Mouse (Mus musculus): ENCODE results near the gene Dennd1c. TPM values are rescaled to one million over a fixed set of nuclear protein-coding genes. Genes with fewer than 3 reads are reported as not detected.
"Not testable (repeated sequence)": the region's sequence is repeated elsewhere in the genome, so short reads cannot be mapped to it uniquely, and the experiment has no call there.

Dennd1c gene
- polyA plus RNA-seq, 1 experiment from 2014 or later = 7.4 TPM

DNA sequence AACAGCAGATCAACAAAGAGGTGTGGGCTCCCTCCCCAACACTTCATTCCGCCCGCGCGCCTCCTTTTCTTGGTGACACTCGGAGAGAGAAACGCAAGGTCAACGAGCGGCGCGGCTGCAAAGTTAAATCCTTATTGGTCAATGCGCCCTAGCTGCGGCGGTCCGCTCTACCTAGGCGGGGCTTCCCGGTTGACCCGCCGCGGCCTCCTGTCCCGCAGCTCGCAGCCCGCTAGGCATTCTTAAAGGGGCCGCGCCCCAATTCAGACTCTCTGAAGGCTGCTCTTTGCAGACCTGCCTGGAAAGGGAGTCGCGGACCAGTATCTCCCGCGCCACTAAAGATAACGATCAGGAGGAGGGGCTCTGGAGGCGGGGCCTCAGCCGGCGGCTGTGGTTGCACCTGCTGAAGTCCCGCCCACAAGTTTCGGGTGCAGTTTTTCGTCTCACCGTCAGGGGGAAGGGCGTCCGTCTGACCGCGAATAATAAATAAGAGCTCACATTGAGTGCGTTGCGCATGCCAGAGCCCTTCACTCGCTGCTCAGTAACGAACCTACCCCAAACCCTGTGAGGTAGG, 18.0 kb downstream of the Dennd1c start:
- peak overlapping the region; percentile 92 for H3K27ac ChIP-seq (ENCODE audit: low read length)
- peak overlapping the region; percentile 94 for H3K4me2 ChIP-seq (ENCODE audit: low read depth, low read length)
- 0% methylated on average over 44 of the region's 44 CpGs for WGBS
- no peaks in the 10 kb centered on the region for H3K9me3 ChIP-seq (ENCODE audit: control insufficient read depth, low read length)
- peak; percentile 85 for ATAC-seq
- H3K36me3 ChIP-seq (ENCODE audit: control insufficient read depth, insufficient read depth, low read length) = peaks cover 4% of the 10 kb centered on the region; the same call in 1 of the 2 replicates
- H3K9ac ChIP-seq (ENCODE audit: low read depth, low read length) = peak overlapping the region; percentile 90
- peaks cover 23% of the 10 kb centered on the region for H3K4me1 ChIP-seq (ENCODE audit: control insufficient read depth, insufficient read depth, low read length)
- peak overlapping the region; percentile 81 for H3K4me3 ChIP-seq (ENCODE audit: low read length)
- peaks cover 19% of the 10 kb centered on the region for H3K27me3 ChIP-seq (replicated peaks; ENCODE audit: control insufficient read depth, insufficient read depth, low read length)

DNA sequence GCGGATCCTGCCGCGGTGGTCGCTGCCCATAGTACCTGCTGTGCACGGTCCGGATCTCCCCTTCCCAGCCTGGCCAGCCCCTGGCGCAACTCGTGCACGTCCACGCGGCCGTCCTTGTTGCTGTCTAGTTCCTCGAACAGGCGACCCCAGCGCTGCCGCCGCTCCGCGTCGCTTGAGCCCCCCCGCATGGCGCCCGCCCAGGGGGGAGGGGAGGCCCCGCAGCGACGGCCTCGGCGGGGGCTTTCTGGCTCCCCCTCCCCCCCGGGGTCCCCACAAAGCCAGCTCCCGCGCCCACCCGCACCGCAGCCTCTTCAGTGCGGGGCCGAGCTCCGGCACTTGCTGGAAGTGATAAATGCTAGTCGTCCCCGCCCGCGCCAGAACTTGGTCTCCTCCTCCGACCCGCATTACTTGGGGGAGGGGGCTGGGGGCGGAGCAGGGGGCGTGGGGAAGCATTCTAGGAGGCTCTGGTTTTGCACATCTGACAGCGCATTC, 18.8 kb downstream of the Dennd1c start, which contains the start of gene Slc25a23:
TSS of gene Slc25a23 (minus strand) at position 378 of the 492 bp plus-strand sequence.
- Histone ChIP-seq H3K9me3 (ENCODE audit: control insufficient read depth, low read length) (no peaks in the 10 kb centered on the region), H3K4me3 (ENCODE audit: low read length) (peak within 1 kb of the TSS; percentile 81), H3K27ac (ENCODE audit: low read length) (peak within 1 kb of the TSS; percentile 92), H3K4me1 (ENCODE audit: control insufficient read depth, insufficient read depth, low read length) (peaks cover 19% of the 10 kb centered on the region), H3K9ac (ENCODE audit: low read depth, low read length) (peak within 1 kb of the TSS; percentile 90), H3K27me3 (replicated peaks; ENCODE audit: control insufficient read depth, insufficient read depth, low read length) (peaks cover 19% of the 10 kb centered on the region), H3K36me3 (ENCODE audit: control insufficient read depth, insufficient read depth, low read length) (peaks cover 1% of the 10 kb centered on the region; the same call in 1 of the 2 replicates), H3K4me2 (ENCODE audit: low read depth, low read length) (peak within 1 kb of the TSS; percentile 94)
- WGBS = 1% methylated on average over 33 of the region's 45 CpGs
- ATAC-seq = peak; percentile 31

DNA sequence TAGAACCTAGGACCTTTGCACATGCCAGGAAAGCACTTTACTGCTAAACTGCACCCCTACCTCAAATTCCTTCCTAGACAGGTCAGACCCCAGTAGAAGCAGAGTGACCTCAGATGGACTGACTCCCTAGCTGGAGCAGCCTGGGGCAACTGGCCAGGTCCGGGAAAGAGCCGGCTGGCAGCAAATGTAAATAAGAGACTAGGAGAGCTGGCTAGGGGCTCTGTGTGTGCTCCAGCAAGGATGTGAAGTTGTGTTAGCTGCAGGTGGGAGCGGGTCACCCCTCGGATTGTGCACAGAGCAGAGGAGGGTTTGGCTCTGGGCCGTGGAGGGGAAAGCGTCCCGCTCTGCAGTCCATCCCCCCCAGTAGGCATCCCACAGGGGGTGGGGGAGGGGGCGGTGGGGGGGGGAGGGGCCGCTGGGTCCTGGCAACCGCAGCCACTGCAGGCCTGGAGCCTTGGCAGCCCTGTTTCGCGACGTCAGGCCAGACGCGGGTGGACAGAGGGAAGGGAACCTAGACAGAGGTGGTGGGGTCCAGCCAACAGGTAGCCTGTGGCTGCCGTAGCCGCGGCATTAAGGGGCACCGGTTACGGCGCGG, 19.3 kb downstream of the Dennd1c start, which contains the start of gene Crb3:
TSS of gene Crb3 (plus strand) at position 215 of the 595 bp plus-strand sequence.
- H3K4me3 ChIP-seq (ENCODE audit: low read length) = peak within 1 kb of the TSS; percentile 81
- WGBS = 3% methylated on average over 20 of the region's 22 CpGs
- H3K9me3 ChIP-seq (ENCODE audit: control insufficient read depth, low read length) = no peaks in the 10 kb centered on the region
- peaks cover 19% of the 10 kb centered on the region for H3K27me3 ChIP-seq (replicated peaks; ENCODE audit: control insufficient read depth, insufficient read depth, low read length)
- H3K27ac ChIP-seq (ENCODE audit: low read length) = peak within 1 kb of the TSS; percentile 92
- H3K4me1 ChIP-seq (ENCODE audit: control insufficient read depth, insufficient read depth, low read length) = peaks cover 19% of the 10 kb centered on the region
- peak within 1 kb of the TSS; percentile 94 for H3K4me2 ChIP-seq (ENCODE audit: low read depth, low read length)
- no peak for ATAC-seq
- peak within 1 kb of the TSS; percentile 90 for H3K9ac ChIP-seq (ENCODE audit: low read depth, low read length)
- no peaks in the 10 kb centered on the region for H3K36me3 ChIP-seq (ENCODE audit: control insufficient read depth, insufficient read depth, low read length)

DNA sequence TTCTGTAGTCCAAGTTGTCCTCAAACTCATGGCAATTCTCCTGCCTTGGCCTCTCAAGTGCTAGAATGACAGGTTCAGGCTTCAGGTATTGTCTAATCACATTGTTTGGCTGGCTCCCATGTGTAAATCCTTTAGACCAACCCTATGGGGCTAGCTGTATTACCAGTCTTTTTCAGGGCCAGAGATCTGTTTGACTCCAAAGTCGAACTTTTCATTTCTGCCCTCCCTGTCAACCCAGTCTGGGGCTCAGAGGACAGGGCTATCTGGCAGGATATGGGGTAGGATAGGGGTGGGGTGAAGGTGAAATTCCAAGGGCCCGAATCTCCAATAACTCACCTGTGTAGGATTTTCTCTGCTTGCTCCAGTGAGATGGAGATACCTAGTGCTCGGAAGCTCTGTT, 22.1 kb downstream of the Dennd1c start:
- Histone ChIP-seq H3K4me3 (ENCODE audit: low read length) (no peak overlapping the region), H3K9ac (ENCODE audit: low read depth, low read length) (no peak overlapping the region), H3K36me3 (ENCODE audit: control insufficient read depth, insufficient read depth, low read length) (peaks cover 6% of the 10 kb centered on the region; the same call in 1 of the 2 replicates), H3K4me1 (ENCODE audit: control insufficient read depth, insufficient read depth, low read length) (peaks cover 18% of the 10 kb centered on the region), H3K27ac (ENCODE audit: low read length) (no peak overlapping the region), H3K9me3 (ENCODE audit: control insufficient read depth, low read length) (no peaks in the 10 kb centered on the region), H3K27me3 (replicated peaks; ENCODE audit: control insufficient read depth, insufficient read depth, low read length) (peaks cover 3% of the 10 kb centered on the region; the same call in 1 of the 2 replicates), H3K4me2 (ENCODE audit: low read depth, low read length) (no peak overlapping the region)
- ATAC-seq = no peak
- WGBS = 81% methylated on average over 3 of the region's 3 CpGs

DNA sequence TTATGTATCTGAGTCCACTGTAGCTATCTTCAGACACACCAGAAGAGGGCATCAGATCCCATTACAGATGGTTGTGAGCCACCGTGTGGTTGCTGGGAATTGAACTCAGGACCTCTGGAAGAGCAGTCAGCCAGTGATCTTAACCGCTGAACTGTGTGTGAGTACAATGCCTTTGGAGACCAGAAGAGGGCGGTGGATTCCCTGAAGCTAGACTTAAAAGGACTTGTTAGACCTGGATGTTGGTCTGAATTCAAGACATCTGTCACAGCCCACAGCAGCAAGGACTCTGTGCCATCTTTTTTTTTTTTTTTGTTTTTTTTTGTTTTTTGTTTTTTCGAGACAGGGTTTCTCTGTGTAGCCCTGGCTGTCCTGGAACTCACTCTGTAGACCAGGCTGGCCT, 26.6 kb downstream of the Dennd1c start:
- H3K36me3 ChIP-seq (ENCODE audit: control insufficient read depth, insufficient read depth, low read length); ATAC-seq; H3K9me3 ChIP-seq (ENCODE audit: control insufficient read depth, low read length); H3K9ac ChIP-seq (ENCODE audit: low read depth, low read length); H3K4me2 ChIP-seq (ENCODE audit: low read depth, low read length); H3K4me1 ChIP-seq (ENCODE audit: control insufficient read depth, insufficient read depth, low read length); H3K4me3 ChIP-seq (ENCODE audit: low read length); H3K27me3 ChIP-seq (replicated peaks; ENCODE audit: control insufficient read depth, insufficient read depth, low read length); H3K27ac ChIP-seq (ENCODE audit: low read length): not testable (repeated sequence)
- WGBS = 85% methylated on average over 4 of the region's 4 CpGs

DNA sequence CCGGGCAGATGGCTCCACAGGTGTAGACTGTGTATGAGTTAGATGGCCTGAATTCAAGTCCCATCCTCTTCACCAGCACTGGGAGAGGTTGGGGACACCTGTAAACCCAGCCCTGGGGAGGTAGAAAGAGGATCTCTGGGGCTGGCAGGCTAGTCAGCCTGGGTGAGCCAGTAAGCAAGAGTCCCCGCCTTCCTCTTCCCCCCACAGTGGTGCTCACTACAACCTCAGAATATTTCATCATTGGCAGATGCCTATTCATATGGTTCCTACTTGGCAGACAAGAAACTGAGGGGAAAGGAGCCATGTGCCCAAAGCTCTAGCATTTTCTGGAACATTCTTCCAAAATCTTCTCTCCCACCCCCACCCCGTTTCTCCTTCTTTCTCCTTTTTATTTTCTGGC, 29.5 kb downstream of the Dennd1c start:
- no peak for ATAC-seq
- Histone ChIP-seq H3K9me3 (ENCODE audit: control insufficient read depth, low read length) (no peaks in the 10 kb centered on the region), H3K36me3 (ENCODE audit: control insufficient read depth, insufficient read depth, low read length) (peaks cover 6% of the 10 kb centered on the region; the same call in 1 of the 2 replicates), H3K27ac (ENCODE audit: low read length) (no peak overlapping the region), H3K9ac (ENCODE audit: low read depth, low read length) (no peak overlapping the region), H3K4me3 (ENCODE audit: low read length) (no peak overlapping the region), H3K27me3 (replicated peaks; ENCODE audit: control insufficient read depth, insufficient read depth, low read length) (no peaks in the 10 kb centered on the region), H3K4me2 (ENCODE audit: low read depth, low read length) (no peak overlapping the region), H3K4me1 (ENCODE audit: control insufficient read depth, insufficient read depth, low read length) (no peaks in the 10 kb centered on the region)
- WGBS = 93% methylated on average over 3 of the region's 3 CpGs

DNA sequence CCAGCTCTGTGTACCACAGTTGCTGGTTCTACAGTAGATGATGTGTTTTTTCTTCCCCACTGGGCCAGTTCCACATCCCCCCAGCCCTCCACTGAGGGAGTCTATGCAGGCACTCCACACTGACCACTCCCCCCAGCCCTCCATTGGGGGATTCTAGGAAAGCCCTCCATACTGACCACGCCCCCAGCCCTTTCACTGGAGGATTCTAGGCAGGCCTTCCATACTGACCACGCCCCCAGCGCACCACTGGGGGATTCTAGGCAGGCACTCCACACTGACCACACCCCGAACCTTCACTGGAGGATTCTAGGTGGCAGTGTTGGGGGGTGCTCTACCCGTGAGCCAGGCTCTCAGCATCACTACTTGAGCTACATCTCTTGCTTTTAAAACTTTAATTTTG, 30.9 kb downstream of the Dennd1c start:
- H3K36me3 ChIP-seq (ENCODE audit: control insufficient read depth, insufficient read depth, low read length) = peaks cover 3% of the 10 kb centered on the region; the same call in 1 of the 2 replicates
- H3K27ac ChIP-seq (ENCODE audit: low read length) = no peak overlapping the region
- no peaks in the 10 kb centered on the region for H3K4me1 ChIP-seq (ENCODE audit: control insufficient read depth, insufficient read depth, low read length)
- H3K9ac ChIP-seq (ENCODE audit: low read depth, low read length) = no peak overlapping the region
- 51% methylated on average over 5 of the region's 5 CpGs for WGBS
- no peaks in the 10 kb centered on the region for H3K27me3 ChIP-seq (replicated peaks; ENCODE audit: control insufficient read depth, insufficient read depth, low read length)
- no peak overlapping the region for H3K4me3 ChIP-seq (ENCODE audit: low read length)
- ATAC-seq = 0 out of 2 replicates have a peak, but pooled peaks have one; percentile 9
- H3K4me2 ChIP-seq (ENCODE audit: low read depth, low read length) = no peak overlapping the region
- H3K9me3 ChIP-seq (ENCODE audit: control insufficient read depth, low read length) = no peaks in the 10 kb centered on the region

DNA sequence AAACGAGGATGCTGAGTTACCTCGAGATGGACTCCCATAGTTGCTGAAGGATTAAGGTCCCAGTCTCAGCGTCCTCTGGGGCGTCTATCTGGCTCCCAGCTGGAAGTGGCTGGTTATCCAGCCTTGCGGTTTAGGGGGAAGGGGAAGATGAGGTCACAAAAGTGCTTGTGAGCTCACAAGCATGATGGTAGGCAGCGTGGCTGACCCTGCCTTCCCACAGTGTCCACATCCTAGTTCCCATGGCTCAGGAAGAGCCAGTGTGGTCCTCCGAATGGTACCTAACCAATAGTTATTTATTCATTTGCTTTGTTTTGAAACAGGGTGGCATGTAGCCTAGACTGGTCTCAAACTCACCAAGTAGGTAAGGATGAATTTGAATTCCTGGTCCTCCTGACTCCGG, 36.8 kb downstream of the Dennd1c start, which contains the start of gene Slc25a41:
TSS of gene Slc25a41 (minus strand) at position 101 of the 400 bp plus-strand sequence.
- Histone ChIP-seq H3K4me2 (ENCODE audit: low read depth, low read length) (no peak within 1 kb of the TSS), H3K27me3 (replicated peaks; ENCODE audit: control insufficient read depth, insufficient read depth, low read length) (no peaks in the 10 kb centered on the region; the same call in 1 of the 2 replicates), H3K36me3 (ENCODE audit: control insufficient read depth, insufficient read depth, low read length) (no peaks in the 10 kb centered on the region), H3K4me3 (ENCODE audit: low read length) (no peak within 1 kb of the TSS), H3K27ac (ENCODE audit: low read length) (no peak within 1 kb of the TSS), H3K4me1 (ENCODE audit: control insufficient read depth, insufficient read depth, low read length) (peaks cover 2% of the 10 kb centered on the region; the same call in 1 of the 2 replicates), H3K9me3 (ENCODE audit: control insufficient read depth, low read length) (no peaks in the 10 kb centered on the region), H3K9ac (ENCODE audit: low read depth, low read length) (no peak within 1 kb of the TSS)
- no peak for ATAC-seq
- 74% methylated on average over 8 of the region's 8 CpGs for WGBS

DNA sequence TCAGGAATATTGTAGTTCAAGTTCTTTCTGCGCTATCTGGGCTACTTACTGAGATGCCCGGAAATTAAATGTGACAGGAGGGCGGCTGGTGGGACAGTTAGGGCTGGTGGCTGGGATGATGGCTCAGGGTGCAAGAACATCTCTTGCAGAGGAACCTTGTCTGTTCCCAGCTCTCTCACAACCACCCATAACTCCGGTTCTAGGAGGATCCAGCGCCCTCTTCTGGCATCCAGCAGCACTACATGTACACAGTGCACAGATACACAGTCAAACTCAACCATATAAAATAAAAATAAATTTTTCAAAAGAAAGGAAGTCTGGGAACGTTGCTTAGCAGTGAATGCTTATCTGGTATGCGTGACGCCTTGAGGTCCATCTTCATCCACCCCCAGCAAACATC, 39.3 kb downstream of the Dennd1c start:
- Histone ChIP-seq H3K9me3 (ENCODE audit: control insufficient read depth, low read length) (no peaks in the 10 kb centered on the region), H3K4me1 (ENCODE audit: control insufficient read depth, insufficient read depth, low read length) (peaks cover 2% of the 10 kb centered on the region; the same call in 1 of the 2 replicates), H3K9ac (ENCODE audit: low read depth, low read length) (no peak overlapping the region), H3K27ac (ENCODE audit: low read length) (no peak overlapping the region), H3K4me2 (ENCODE audit: low read depth, low read length) (no peak overlapping the region), H3K27me3 (replicated peaks; ENCODE audit: control insufficient read depth, insufficient read depth, low read length) (no peaks in the 10 kb centered on the region; the same call in 1 of the 2 replicates), H3K4me3 (ENCODE audit: low read length) (no peak overlapping the region), H3K36me3 (ENCODE audit: control insufficient read depth, insufficient read depth, low read length) (no peaks in the 10 kb centered on the region)
- ATAC-seq = no peak
- 41% methylated on average over 8 of the region's 8 CpGs for WGBS
